Mouse (Mus musculus) adrenal gland, postnatal 14 days (tissue): ENCODE measurements around the gene Cpsf4l. TPM values are rescaled to one million over a fixed set of nuclear protein-coding genes. Genes with fewer than 3 reads are reported as not detected.

Experiments
- DNase-seq: peaks from one replicate; pipeline ENCODE4 v3.0.0; 2021; ENCODE audit warnings: mixed read lengths
- total RNA-seq: library from RNA; stranded (reverse); gene quantifications from 2 replicates; pipeline ENCODE4 v1.2.3, GENCODE M21; 2021

The Cpsf4l gene
- total RNA-seq, 1 experiment from 2014 or later = 2.5 TPM

DNA sequence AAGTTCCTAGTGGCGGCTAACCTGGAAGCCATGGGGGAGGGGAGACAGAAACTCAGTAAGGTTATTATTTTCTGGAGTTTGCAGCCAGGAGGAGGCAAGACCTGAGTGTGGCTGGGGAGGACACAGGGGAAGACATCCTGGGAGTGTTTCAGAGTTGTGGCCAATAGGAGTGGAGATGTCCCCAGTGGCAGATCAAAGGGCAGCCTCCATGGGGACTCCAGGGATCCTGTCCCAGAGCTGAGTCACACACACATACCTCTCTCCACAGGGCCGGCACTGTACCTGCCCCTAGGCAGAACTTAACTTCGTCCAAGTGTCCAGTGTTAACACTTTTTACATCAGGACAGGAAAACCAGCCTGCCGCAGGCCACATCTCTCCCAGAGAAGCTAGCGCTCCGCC lies 25.3 kb upstream of the Cpsf4l start:
- DNase-seq = peak; percentile 43

DNA sequence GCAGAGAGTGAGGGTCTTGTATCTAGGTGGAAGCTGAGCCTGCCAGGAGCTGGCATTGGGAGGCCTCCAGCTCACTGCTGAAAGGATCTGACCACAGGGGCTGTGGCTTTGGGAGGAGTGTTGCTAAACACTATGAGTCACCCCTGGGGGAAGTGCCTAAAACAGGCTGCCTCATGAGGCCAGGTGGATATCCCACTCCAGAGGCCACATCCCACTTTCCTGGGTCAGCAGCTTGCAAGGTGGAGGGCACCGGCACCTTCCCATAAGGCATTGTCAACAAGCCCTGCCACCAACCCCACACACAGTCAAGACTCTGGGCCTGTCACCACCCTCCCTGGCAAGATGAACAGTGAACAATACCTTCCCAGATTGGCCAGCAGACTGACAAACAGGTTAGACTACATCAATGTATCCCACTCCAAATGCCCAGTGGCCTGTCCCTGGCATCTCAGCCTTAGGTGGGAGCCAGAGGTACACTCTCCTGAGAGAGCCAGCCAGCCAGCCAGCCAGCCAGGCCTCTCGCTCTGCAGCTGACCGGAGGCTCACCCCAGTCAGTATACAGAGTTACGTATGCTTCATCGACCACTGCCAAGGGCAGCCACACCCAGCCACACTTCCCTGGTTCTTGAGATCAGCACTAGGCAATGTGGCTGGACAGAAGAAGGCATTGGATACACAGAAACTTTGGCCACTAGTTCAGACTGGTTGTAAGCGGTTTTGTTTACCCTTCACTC lies 24.0 kb upstream of the Cpsf4l start:
- peak; percentile 76 for DNase-seq

DNA sequence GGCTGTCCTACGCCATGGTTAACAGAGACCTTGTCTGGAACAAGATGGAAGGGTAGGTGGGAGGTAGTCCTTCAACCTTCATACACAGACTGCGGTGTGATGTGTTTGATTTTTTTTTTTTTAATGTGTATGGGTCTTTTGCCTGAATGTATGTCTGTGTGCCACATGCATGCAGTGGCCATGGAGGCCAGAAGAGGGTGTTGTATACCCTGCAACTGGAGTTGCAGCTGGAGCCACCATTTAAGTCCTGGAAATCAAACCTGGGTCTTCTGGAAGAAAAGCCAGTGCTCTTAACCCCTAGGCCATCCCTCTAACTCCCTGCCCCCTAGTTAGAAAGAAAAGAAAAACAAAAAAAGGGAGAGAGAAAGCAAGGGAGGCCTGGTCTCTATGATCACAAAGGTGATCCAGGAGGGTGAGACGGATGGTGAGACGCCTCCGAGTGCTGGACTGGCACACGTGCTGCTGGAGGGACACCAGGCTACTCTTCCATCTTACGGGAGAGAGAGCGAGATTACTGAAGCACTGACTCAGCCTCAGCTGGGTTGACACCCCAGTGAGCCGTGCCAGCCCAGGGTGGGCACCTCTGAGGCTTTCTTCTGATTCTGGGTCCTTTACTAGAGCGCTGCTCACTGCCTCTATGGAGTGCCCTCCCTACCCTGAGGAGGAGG lies 22.3 kb upstream of the Cpsf4l start:
- DNase-seq = no peak

DNA sequence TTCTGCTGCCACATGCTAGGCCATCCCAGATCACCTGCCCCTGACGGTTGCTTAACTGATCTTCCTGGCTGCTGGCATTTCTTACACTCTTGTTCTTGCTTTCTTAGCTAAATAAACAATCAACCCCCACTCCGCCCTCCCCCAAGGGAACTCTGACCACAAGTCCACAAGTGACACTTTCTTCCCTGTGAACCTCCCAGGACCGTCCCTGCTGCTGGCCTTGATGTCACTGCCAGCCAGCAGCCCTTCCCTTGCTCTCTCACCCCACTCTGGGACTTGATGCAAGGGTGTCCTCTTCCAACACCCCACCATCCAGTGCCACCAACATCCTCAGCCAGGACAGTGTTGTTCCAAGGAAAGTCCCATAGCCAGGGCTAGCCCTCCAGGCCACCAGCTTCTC lies 21.1 kb upstream of the Cpsf4l start:
- no peak for DNase-seq

DNA sequence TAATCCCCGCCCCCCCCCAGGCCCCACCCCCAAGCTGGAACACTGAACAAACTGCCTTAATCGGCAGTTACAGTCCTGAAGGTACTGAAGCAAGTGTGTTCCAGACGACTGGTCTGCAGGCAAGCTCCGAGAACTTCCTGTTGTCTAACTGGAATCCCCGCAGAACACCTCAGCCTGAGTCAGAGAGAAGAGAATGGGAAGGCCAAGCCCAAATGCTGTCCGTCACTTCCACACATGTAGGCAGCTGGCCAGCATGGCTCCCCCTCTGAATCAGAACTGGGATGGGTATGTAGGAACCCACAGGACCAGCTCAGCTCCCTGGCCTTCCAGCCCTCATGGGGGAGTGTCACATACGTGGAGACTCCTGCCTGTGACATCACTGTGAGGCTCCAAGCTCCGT lies 20.1 kb upstream of the Cpsf4l start:
- DNase-seq = peak; percentile 84

DNA sequence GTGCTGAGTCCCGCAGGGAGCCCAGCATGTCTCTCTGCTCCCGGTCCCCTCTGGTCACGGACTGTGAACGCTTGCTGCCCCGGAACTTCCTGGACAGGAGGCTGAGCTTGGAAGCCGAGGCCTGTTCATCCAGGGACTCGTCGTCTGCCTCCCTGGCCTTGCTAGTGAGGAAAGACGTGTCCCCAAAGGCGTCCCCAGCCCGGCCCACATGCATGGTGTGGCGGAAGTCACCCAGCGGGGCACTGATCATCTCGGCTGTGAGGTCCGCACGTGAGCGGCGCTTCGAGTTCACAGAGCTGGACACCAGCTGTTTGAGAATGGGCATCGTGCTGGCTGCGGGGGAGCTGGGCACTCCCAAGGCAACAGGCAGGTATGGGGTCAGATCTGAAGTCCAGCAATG lies 19.4 kb upstream of the Cpsf4l start:
- DNase-seq = peak; percentile 15

DNA sequence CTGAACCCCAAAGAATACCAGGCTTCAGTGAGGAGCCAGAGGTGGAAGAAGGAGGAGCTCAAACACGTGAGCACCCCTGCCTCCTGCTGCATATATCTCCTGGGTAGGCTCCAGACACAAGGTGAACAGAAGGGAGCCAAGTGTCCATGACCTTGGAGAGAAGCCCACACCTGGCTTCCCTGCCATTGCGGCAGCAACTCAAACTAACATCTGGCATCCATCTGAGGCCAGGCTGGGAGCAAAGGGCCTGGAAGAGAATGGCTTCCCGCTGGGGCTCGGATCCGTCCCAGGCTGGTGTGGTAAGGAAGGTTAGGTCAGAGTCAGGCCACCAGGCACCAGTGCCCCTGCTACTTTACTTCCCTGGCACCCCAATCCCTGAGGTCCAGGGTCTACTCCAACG lies 18.2 kb upstream of the Cpsf4l start:
- peak; percentile 3 for DNase-seq

DNA sequence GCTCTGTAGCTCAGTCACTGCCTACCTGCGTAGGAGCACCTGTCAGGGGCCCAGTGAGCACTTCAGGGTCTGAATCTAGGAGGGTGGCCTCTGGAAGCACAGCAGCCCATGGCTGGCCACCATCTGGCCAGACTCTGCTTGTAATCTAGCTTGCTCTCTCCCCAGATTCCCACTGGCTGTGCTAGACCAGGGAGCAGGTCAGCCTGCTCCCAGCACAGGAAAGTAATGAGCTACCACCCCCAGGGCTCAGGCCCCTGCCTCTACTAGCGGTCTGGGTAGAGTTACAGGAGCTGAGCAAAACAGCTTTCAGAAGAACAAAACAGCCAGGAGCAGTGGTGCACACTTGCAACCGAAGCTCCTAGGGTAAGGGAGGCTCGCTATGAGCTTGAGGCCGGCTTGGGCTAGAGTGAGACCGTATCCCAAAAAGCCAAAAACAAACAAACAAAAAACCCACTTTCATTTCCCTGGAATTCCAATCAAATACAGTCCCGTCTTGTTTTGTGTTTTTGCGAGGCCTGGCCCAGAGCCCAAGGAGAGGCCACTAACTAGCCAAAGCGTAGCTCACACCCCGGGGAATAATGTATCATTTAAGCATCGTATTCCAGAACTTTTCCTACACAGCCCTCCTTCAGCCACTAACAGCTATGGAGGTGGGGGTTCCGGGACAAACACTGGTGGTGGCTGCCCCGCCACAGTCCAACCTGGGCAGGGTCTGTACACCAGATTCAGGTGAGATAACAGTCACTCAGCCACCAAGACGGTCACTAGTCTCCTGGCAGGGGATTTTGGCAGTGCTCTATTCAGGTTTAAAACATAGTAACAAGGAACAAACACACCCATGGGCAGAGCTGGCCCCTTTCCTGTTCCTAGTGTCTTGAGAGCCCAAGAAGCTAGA lies 17.4 kb upstream of the Cpsf4l start:
- DNase-seq = no peak

DNA sequence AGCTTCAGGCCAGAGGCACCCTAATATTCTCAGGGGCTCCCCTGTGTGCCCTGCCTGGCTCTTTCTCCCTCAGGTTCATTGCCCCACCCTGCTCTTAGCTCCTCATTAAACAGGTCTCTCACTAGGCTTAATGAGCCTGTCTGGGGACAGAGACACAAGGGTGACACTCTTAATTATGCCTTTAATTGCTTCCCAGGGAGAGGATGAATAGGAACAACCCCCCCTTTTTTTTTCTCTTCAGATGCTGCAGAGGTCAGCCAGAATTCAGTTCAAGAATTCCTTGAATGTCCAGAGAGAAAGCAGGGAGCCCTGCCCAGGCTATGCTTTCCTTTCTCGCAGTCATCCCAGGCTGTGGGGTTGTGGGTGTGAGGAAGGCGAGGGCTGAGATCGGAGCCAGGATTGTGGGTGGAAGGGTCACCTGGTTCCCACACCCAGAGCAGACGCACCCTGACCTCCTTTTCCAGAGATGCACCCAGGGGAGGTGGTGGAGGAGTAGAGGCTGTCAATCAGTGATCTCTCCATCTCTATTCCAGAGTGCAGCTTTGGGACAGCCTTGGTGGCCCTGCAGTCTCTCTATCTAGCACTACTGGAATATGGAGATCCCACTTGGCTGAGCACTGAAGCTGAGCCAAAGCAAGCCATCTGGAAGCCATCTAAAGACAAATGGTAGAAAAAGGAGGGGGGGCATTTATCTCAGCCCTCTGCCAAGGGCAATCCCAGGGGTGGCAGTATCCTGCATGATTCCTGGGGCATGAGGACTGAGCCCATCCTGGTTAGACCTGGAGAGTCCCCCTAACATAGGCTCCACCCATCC lies 15.6 kb upstream of the Cpsf4l start:
- no peak for DNase-seq

DNA sequence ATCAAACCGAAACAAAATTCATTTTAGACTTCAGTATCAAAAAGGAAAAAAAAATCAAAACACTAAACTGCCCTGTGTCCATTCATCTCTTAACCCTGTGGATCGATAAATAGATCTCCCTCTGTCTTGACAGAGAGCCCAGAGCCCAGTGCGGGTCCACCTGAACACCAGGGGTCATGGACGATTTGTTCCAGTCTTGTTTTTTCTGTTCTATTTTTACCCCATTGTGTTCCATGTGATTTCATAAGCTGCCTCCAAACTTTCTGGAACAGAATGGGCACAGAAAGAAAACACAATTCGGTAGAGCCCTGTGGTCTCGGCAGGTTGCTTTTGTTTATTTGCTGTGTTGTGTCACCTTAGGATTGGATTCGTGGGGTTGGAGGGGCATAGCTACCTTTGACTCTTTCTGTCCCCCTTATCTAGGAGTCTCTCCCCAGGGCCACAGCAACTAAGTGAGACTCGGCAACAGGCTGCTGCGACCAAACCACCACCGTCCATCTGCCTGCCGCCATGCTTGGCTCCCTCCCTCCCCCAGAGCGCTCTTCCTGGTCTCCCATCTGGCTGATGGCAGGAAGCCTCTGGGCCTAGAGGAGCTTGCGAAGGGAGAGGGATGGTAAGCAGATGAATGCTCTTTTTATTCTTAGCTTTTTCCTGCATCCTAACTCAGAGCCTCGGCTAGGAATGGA lies 12.7 kb upstream of the Cpsf4l start:
- DNase-seq = no peak

DNA sequence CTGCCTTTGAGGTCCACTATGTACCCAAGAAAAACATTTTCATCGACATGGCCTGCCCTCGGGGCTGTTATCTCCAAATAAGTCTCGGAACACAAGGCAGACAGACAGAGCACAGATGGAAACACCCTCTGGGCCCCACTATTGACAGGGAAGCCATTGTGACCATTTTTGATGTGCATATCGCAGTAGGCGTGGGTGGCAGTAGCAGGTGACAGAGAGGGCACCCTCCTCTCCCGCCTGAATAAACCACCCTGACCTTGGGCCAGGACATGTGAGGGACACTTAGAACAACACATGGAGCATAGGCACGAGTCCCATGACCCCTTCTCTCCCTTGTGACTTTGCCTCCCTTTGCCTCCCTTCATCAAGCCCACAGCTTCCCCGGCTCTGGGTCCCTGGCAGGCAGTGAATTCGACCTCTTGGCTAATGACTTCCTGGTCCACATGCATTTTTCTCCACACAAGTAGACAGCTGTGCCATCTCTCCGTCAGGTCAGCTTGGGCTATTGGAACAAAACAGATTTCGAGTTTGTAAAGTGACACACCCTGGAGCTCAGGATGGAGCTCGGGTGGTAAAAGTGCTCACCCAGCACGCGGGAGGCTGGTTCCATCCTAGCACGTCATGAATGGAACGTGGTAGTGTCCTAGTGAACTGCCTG lies 8.1 kb upstream of the Cpsf4l start:
- no peak for DNase-seq

DNA sequence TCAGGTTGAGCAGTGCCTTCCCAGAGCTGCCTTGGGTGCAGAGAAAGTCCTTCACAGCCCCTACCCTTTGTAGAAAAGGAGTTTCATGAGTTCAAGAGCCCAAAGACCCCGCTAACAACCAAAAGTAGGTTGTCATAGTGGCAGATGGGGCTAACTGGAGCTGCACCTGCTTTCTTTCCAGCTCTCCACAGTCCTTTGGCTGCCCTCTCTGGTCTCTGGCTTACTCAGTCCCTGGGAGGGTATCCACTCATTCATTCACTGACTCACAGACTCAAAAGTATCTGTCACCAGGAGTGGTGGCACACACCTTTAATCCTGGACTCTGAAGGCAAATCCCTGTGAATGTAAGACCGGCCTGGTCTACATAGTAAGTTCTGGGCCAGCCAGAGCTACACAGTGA lies 6.3 kb upstream of the Cpsf4l start:
- no peak for DNase-seq

DNA sequence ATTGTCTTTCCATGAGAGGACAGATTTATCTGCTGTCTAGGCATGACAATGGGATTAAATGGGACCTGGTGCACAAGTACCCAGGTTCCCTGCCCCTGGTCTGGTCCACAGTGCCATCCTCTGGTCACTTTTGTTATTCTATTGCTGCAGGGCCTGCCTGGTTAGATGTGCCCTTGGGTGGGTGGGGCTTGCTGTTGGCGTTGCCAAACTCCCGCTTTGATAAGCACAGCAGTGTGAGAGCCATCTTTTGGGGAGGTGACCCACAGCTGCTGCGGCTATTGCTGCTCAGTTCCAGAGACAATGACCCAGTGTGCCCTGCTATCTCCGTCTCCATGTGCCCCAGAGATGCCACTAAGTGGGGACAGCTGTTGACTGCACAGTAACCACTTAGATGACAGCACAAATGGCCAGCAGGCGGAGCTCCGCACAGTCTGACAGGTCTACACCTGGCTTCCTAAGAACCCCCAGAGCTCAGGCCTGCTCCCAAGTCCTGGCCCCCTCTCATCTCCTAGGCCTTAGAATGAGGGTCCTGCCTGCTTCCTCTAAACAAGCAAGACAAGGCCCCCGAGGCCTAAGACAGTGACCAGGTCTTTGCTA lies 5.4 kb upstream of the Cpsf4l start:
- peak; percentile 88 for DNase-seq

DNA sequence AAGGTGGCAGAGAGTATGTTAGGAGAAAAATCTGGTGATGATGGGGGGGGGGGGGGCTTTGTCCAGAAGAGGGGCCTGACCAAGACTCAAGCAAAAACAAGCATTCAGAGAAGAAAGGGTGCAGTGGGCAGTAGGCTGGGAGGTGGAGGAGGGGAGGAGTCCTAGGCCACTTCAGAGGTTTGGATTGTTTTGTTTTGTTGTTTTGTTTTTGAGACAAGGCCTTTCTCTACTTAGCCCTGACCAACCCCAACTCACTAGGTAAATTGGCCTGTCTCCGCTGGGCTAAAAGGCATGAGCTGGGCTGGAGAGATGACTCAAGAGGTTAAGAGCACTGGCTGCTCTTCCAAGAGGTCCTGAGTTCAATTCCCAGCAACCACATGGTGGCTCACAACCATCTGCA lies 1.2 kb upstream of the Cpsf4l start:
- DNase-seq = no peak

DNA sequence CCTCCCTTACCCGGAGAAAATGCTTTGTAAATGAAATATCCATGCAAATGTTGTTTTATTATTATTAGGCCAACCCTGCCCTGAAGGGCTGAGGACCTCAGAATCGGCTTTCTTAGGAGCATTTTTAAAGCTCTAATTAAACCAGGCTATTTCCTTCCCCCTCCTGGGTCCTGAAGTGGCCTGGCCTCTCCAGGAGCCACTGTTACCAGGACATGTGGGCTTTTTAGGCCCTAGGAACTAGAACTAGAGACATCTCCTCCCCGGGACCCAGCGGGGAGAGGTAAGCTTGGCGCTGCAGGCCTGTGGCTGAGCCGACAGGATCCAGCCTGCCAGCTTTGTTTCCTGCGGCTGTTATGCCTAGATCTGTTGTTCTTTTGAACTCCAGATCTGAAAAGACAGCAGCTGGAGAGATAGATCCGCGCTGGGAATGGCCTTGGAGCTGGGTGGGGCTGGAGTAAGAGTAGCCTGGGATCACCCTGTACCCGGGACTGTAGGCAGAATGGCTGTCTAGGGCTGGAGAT lies 500 bp upstream of the Cpsf4l start:
- DNase-seq = peak; percentile 52

DNA sequence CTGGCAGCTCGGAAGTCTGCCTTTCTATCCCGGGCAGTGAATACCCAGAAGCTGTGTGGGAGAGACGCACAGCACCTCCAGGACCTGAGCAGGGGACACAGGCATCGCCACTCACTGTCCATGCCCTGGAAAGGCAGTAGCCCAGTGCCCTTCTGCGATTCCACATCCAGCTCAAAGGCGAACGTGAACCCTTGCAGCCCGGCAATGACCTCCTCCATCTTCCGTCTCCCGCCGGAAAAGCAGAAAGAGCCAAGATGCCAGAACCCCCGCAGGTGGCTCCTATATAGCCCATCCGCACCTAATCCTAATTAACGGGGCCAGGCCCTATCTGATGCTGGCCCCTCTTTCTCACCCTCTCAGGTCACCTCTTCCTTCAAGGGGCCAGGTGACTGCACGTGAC lies 545 bp downstream of the Cpsf4l start:
- DNase-seq = no peak

DNA sequence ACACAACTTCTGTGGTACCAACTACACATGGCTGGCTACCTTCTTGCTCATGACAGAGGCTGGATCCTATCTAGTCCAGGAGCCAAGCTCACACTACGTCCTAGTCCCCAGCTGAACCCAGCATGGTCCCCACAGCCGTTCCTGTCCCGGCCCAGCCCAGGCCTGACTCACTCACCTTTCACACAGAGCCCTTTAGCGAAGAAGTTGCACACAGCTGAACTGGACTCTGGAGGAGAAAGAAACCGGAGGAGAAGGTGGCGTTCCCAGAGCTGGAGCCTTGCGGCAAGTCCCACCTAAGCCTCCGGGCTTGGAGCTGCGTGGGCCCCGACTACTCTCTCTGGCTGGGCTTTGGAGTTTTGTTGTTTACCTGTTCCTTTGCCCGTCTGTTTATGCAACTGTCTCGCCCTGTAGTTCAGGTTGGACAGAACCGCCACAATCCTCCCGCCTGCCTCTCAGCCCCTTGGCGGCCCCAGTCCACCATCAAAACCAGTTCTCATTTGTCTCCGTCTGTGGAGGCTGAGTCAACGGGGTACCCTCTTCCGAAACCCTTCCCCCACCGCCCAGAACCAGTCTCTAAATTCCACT lies 1.1 kb downstream of the Cpsf4l start:
- no peak for DNase-seq

DNA sequence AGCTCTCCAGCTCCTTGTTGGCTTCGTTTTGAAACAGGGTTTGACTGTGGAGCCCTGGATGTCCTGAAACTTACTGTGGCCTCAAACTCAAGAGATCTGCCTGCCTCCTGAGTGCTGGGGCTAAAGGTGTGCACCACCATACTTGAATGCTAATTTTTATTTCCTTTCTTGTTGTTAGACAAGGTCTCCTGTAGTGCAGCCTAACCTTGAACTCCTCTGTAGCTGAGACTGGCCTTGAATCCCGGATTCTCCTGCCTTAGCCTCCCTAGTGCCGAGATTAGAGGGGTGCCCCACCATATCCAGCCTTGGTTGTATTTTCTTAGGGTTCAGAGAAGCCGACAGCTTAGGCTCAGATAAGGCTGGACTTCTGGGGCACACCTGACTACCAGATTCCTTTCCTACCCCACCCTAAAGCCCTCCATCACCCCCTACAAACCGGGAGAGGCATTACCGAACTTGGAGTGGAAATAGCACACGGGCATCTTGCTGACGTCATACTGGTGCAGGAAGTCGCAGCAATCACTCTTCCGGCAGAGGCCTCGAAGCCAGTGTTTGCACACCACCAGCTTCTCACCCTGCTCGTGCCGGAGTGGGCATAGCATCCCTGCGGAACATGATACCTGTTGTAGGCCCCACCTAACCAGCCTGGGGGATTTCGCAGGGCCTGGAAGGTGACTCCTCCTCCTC lies 3.7 kb downstream of the Cpsf4l start:
- no peak for DNase-seq

DNA sequence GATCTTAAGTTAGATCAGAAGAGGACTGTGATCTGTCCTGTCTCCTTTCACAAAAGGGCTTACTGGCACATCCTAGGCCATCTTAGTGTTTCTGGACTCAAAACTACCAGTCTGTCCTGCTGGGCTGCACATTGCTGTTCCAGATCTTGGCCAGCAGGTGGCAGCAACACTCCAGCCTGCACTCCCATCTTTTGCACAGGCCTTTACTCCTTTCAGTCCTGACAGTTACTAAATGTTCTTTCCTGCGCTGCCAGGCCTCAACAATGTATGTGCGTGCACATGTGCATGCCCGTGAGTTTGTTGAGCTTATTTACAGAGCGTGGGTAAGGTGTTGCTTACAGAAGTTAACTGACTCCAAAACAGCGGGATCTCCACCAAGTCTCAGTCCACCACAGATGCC lies 6.1 kb downstream of the Cpsf4l start:
- DNase-seq = peak; percentile 88
